Mouse (Mus musculus): ENCODE data around the gene Cfdp1. TPM values are rescaled to one million over a fixed set of nuclear protein-coding genes. Genes with fewer than 3 reads are reported as not detected.

Cfdp1 gene
- polyA plus RNA-seq, 1 experiment from 2014 or later = 192 TPM

GRCm38 (mm10) chr8:111754736-111755135, 99.4 kb downstream of the Cfdp1 start:
- Histone ChIP-seq H3K4me2 (replicated peaks) (no peak overlapping the region), H3K9ac (no peak overlapping the region), H3K9me3 (replicated peaks) (no peaks in the 10 kb centered on the region), H3K27me3 (no peaks in the 10 kb centered on the region), H3K36me3 (no peaks in the 10 kb centered on the region), H3K4me3 (no peak overlapping the region), H3K27ac (no peak overlapping the region), H3K4me1 (no peaks in the 10 kb centered on the region)
- ATAC-seq (ENCODE audit: low FRiP score) = no peak
- 91% methylated on average over 6 of the region's 6 CpGs for WGBS

GRCm38 (mm10) chr8:111754088-111754487, 100.0 kb downstream of the Cfdp1 start:
- no peak overlapping the region for H3K4me2 ChIP-seq (replicated peaks)
- no peak overlapping the region for H3K9ac ChIP-seq
- WGBS = 40% methylated on average over 2 of the region's 2 CpGs
- no peak for ATAC-seq (ENCODE audit: low FRiP score)
- H3K4me3 ChIP-seq = no peak overlapping the region
- no peaks in the 10 kb centered on the region for H3K4me1 ChIP-seq
- H3K27ac ChIP-seq = no peak overlapping the region
- no peaks in the 10 kb centered on the region for H3K36me3 ChIP-seq
- H3K9me3 ChIP-seq (replicated peaks) = no peaks in the 10 kb centered on the region
- H3K27me3 ChIP-seq = no peaks in the 10 kb centered on the region

GRCm38 (mm10) chr8:111748766-111749165, 105.3 kb downstream of the Cfdp1 start:
- Histone ChIP-seq H3K4me3 (no peak overlapping the region), H3K36me3 (no peaks in the 10 kb centered on the region), H3K4me1 (peaks cover 25% of the 10 kb centered on the region), H3K9ac (no peak overlapping the region), H3K9me3 (replicated peaks) (no peaks in the 10 kb centered on the region), H3K27ac (no peak overlapping the region), H3K27me3 (no peaks in the 10 kb centered on the region), H3K4me2 (replicated peaks) (no peak overlapping the region)
- ATAC-seq (ENCODE audit: low FRiP score) = no peak
- 54% methylated on average over 6 of the region's 6 CpGs for WGBS

- ATAC-seq (ENCODE audit: low FRiP score) = no peak
- Histone ChIP-seq H3K9me3 (replicated peaks) (no peaks in the 10 kb centered on the region), H3K9ac (no peak overlapping the region), H3K4me2 (replicated peaks) (no peak overlapping the region), H3K4me1 (peaks cover 25% of the 10 kb centered on the region), H3K36me3 (no peaks in the 10 kb centered on the region), H3K4me3 (no peak overlapping the region), H3K27ac (no peak overlapping the region), H3K27me3 (no peaks in the 10 kb centered on the region)
- WGBS = 79% methylated on average over 8 of the region's 8 CpGs
Measured at GRCm38 (mm10) chr8:111747866-111748649, 106.0 kb downstream of the Cfdp1 start.

GRCm38 (mm10) chr8:111746582-111747465, 107.3 kb downstream of the Cfdp1 start:
- Histone ChIP-seq H3K4me2 (replicated peaks) (no peak overlapping the region), H3K36me3 (no peaks in the 10 kb centered on the region), H3K9ac (no peak overlapping the region), H3K4me1 (peaks cover 37% of the 10 kb centered on the region), H3K9me3 (replicated peaks) (no peaks in the 10 kb centered on the region), H3K27me3 (no peaks in the 10 kb centered on the region), H3K27ac (no peak overlapping the region), H3K4me3 (no peak overlapping the region)
- 77% methylated on average over 13 of the region's 13 CpGs for WGBS
- ATAC-seq (ENCODE audit: low FRiP score) = no peak

GRCm38 (mm10) chr8:111745591-111746418, 108.3 kb downstream of the Cfdp1 start:
- Histone ChIP-seq H3K4me2 (replicated peaks) (peak overlapping the region; percentile 45), H3K27me3 (no peaks in the 10 kb centered on the region), H3K9ac (peak overlapping the region; percentile 38), H3K4me1 (peaks cover 47% of the 10 kb centered on the region), H3K36me3 (no peaks in the 10 kb centered on the region), H3K4me3 (peak overlapping the region; percentile 12; the same call in 1 of the 2 replicates), H3K27ac (peak overlapping the region; percentile 57; the same call in 1 of the 2 replicates), H3K9me3 (replicated peaks) (no peaks in the 10 kb centered on the region)
- WGBS = 6% methylated on average over 23 of the region's 23 CpGs
- ATAC-seq (ENCODE audit: low FRiP score) = peak; percentile 46

- ATAC-seq (ENCODE audit: low FRiP score) = no peak
- no peaks in the 10 kb centered on the region for H3K27me3 ChIP-seq
- 57% methylated on average over 5 of the region's 5 CpGs for WGBS
- H3K9me3 ChIP-seq (replicated peaks) = no peaks in the 10 kb centered on the region
- no peaks in the 10 kb centered on the region for H3K36me3 ChIP-seq
- peak overlapping the region; percentile 45; the same call in 1 of the 2 replicates for H3K4me2 ChIP-seq (replicated peaks)
- peaks cover 54% of the 10 kb centered on the region for H3K4me1 ChIP-seq
- H3K9ac ChIP-seq = peak overlapping the region; percentile 38; the same call in 1 of the 2 replicates
- H3K27ac ChIP-seq = 0 out of 2 replicates have a peak overlapping the region, but pooled peaks have one; percentile 57
- H3K4me3 ChIP-seq = no peak overlapping the region
Measured at GRCm38 (mm10) chr8:111745086-111745485, 109.0 kb downstream of the Cfdp1 start.

GRCm38 (mm10) chr8:111743792-111744696, 110.0 kb downstream of the Cfdp1 start, which contains the start of gene Bcar1:
Gene Bcar1, minus strand, starts transcription at chr8:111743809.
- H3K27me3 ChIP-seq = no peaks in the 10 kb centered on the region
- peak within 1 kb of the TSS; percentile 61 for H3K4me2 ChIP-seq (replicated peaks)
- peak within 1 kb of the TSS; percentile 90 for H3K27ac ChIP-seq
- no peaks in the 10 kb centered on the region for H3K9me3 ChIP-seq (replicated peaks)
- peaks cover 65% of the 10 kb centered on the region for H3K4me1 ChIP-seq
- H3K4me3 ChIP-seq = peak within 1 kb of the TSS; percentile 99
- peak; percentile 71 for ATAC-seq (ENCODE audit: low FRiP score)
- 14% methylated on average over 30 of the region's 40 CpGs for WGBS
- H3K9ac ChIP-seq = peak within 1 kb of the TSS; percentile 99
- H3K36me3 ChIP-seq = no peaks in the 10 kb centered on the region

GRCm38 (mm10) chr8:111743101-111743791, 110.8 kb downstream of the Cfdp1 start:
- Histone ChIP-seq H3K36me3 (no peaks in the 10 kb centered on the region), H3K4me3 (peak overlapping the region; percentile 99), H3K27ac (peak overlapping the region; percentile 90), H3K4me1 (peaks cover 72% of the 10 kb centered on the region), H3K9me3 (replicated peaks) (no peaks in the 10 kb centered on the region), H3K4me2 (replicated peaks) (peak overlapping the region; percentile 61), H3K9ac (peak overlapping the region; percentile 99), H3K27me3 (no peaks in the 10 kb centered on the region)
- peak; percentile 48 for ATAC-seq (ENCODE audit: low FRiP score)
- WGBS = under 1% methylated on average over 33 of the region's 44 CpGs

- Histone ChIP-seq H3K9ac (peak overlapping the region; percentile 99), H3K27ac (peak overlapping the region; percentile 90), H3K27me3 (no peaks in the 10 kb centered on the region), H3K4me3 (peak overlapping the region; percentile 99), H3K4me2 (replicated peaks) (peak overlapping the region; percentile 61), H3K4me1 (peaks cover 77% of the 10 kb centered on the region), H3K36me3 (no peaks in the 10 kb centered on the region), H3K9me3 (replicated peaks) (no peaks in the 10 kb centered on the region)
- 0 out of 2 replicates have a peak, but pooled peaks have one; percentile 4 for ATAC-seq (ENCODE audit: low FRiP score)
- WGBS = 27% methylated on average over 11 of the region's 11 CpGs
Measured at GRCm38 (mm10) chr8:111742261-111743037, 111.6 kb downstream of the Cfdp1 start.
